Mouse (Mus musculus): ENCODE data around the gene Ckap5. TPM values are rescaled to one million over a fixed set of nuclear protein-coding genes. Genes with fewer than 3 reads are reported as not detected.
A peak's percentile ranks its signal among the peaks of the same experiment; 100 is the strongest.
"Not testable (repeated sequence)": the region's sequence is repeated elsewhere in the genome, so short reads cannot be mapped to it uniquely, and the experiment has no call there.

Ckap5 gene
- polyA plus RNA-seq, 1 experiment = 5.9 TPM

- TF ChIP-seq POLR2A (IDR thresholded peaks at IDR 0.05; ENCODE audit: low read depth, low read length) (no peak), CTCF (conservative IDR thresholded peaks at IDR 0.05; ENCODE audit: insufficient read depth, insufficient read length, low read depth, low read length) (no peak)
- H3K36me3 ChIP-seq (ENCODE audit: control insufficient read depth, insufficient read depth, low read length) = peaks cover 11% of the 10 kb centered on the region
- H3K4me1 ChIP-seq (ENCODE audit: control insufficient read depth, insufficient read depth, low read length) = no peaks in the 10 kb centered on the region
- no peak overlapping the region for H3K4me3 ChIP-seq (ENCODE audit: insufficient read depth, low read depth, low read length)
- H3K27me3 ChIP-seq (replicated peaks; ENCODE audit: control insufficient read depth, insufficient read depth, low read length) = no peaks in the 10 kb centered on the region
- 81% methylated on average over 2 of the region's 2 CpGs for WGBS
- DNase-seq = no peak
- no peak overlapping the region for H3K27ac ChIP-seq (ENCODE audit: insufficient read depth, low read depth, low read length)
Observed at GRCm38 (mm10) chr2:91568125-91568524, 41.6 kb downstream of the Ckap5 start.

GRCm38 (mm10) chr2:91580894-91581293 lies 54.3 kb downstream of the Ckap5 start:
- peaks cover 3% of the 10 kb centered on the region for H3K36me3 ChIP-seq (ENCODE audit: control insufficient read depth, insufficient read depth, low read length)

GRCm38 (mm10) chr2:91586242-91586641 lies 59.7 kb downstream of the Ckap5 start:
- Histone ChIP-seq H3K36me3 (ENCODE audit: control insufficient read depth, insufficient read depth, low read length) (peaks cover 4% of the 10 kb centered on the region), H3K4me3 (ENCODE audit: insufficient read depth, low read depth, low read length) (no peak overlapping the region), H3K27ac (ENCODE audit: insufficient read depth, low read depth, low read length) (no peak overlapping the region), H3K27me3 (replicated peaks; ENCODE audit: control insufficient read depth, insufficient read depth, low read length) (no peaks in the 10 kb centered on the region), H3K4me1 (ENCODE audit: control insufficient read depth, insufficient read depth, low read length) (no peaks in the 10 kb centered on the region)
- WGBS = 94% methylated on average over 1 of the region's 1 CpGs
- TF ChIP-seq POLR2A (IDR thresholded peaks at IDR 0.05; ENCODE audit: low read depth, low read length) (no peak), CTCF (conservative IDR thresholded peaks at IDR 0.05; ENCODE audit: insufficient read depth, insufficient read length, low read depth, low read length) (no peak)
- DNase-seq = no peak

More at GRCm38 (mm10) chr2:91580894-91581293, 54.3 kb downstream of the Ckap5 start:
- Histone ChIP-seq H3K4me1 (ENCODE audit: control insufficient read depth, insufficient read depth, low read length) (no peaks in the 10 kb centered on the region), H3K4me3 (ENCODE audit: insufficient read depth, low read depth, low read length) (no peak overlapping the region), H3K27ac (ENCODE audit: insufficient read depth, low read depth, low read length) (no peak overlapping the region), H3K27me3 (replicated peaks; ENCODE audit: control insufficient read depth, insufficient read depth, low read length) (no peaks in the 10 kb centered on the region)
- 90% methylated on average over 1 of the region's 1 CpGs for WGBS
- no peak for DNase-seq
- TF ChIP-seq POLR2A (IDR thresholded peaks at IDR 0.05; ENCODE audit: low read depth, low read length) (no peak), CTCF (conservative IDR thresholded peaks at IDR 0.05; ENCODE audit: insufficient read depth, insufficient read length, low read depth, low read length) (no peak)

- Histone ChIP-seq H3K4me3 (ENCODE audit: insufficient read depth, low read depth, low read length) (no peak overlapping the region), H3K27me3 (replicated peaks; ENCODE audit: control insufficient read depth, insufficient read depth, low read length) (no peaks in the 10 kb centered on the region), H3K36me3 (ENCODE audit: control insufficient read depth, insufficient read depth, low read length) (peaks cover 13% of the 10 kb centered on the region), H3K27ac (ENCODE audit: insufficient read depth, low read depth, low read length) (no peak overlapping the region), H3K4me1 (ENCODE audit: control insufficient read depth, insufficient read depth, low read length) (no peaks in the 10 kb centered on the region)
- no peak for DNase-seq
- WGBS = 97% methylated on average over 4 of the region's 4 CpGs
- no peak for TF ChIP-seq POLR2A (IDR thresholded peaks at IDR 0.05; ENCODE audit: low read depth, low read length)
- no peak for TF ChIP-seq CTCF (conservative IDR thresholded peaks at IDR 0.05; ENCODE audit: insufficient read depth, insufficient read length, low read depth, low read length)
Observed at GRCm38 (mm10) chr2:91600475-91600874, 73.9 kb downstream of the Ckap5 start.

GRCm38 (mm10) chr2:91602389-91602788 lies 75.8 kb downstream of the Ckap5 start:
- H3K4me3 ChIP-seq (ENCODE audit: insufficient read depth, low read depth, low read length) = no peak overlapping the region
- TF ChIP-seq CTCF (conservative IDR thresholded peaks at IDR 0.05; ENCODE audit: insufficient read depth, insufficient read length, low read depth, low read length) = no peak
- no peak for TF ChIP-seq POLR2A (IDR thresholded peaks at IDR 0.05; ENCODE audit: low read depth, low read length)
- no peaks in the 10 kb centered on the region for H3K4me1 ChIP-seq (ENCODE audit: control insufficient read depth, insufficient read depth, low read length)
- H3K36me3 ChIP-seq (ENCODE audit: control insufficient read depth, insufficient read depth, low read length) = peaks cover 5% of the 10 kb centered on the region
- 92% methylated on average over 4 of the region's 4 CpGs for WGBS
- peak; percentile 7 for DNase-seq
- no peak overlapping the region for H3K27ac ChIP-seq (ENCODE audit: insufficient read depth, low read depth, low read length)
- no peaks in the 10 kb centered on the region for H3K27me3 ChIP-seq (replicated peaks; ENCODE audit: control insufficient read depth, insufficient read depth, low read length)

- H3K27ac ChIP-seq (ENCODE audit: insufficient read depth, low read depth, low read length); H3K4me3 ChIP-seq (ENCODE audit: insufficient read depth, low read depth, low read length); H3K27me3 ChIP-seq (replicated peaks; ENCODE audit: control insufficient read depth, insufficient read depth, low read length); DNase-seq; H3K36me3 ChIP-seq (ENCODE audit: control insufficient read depth, insufficient read depth, low read length); H3K4me1 ChIP-seq (ENCODE audit: control insufficient read depth, insufficient read depth, low read length): not testable (repeated sequence)
Observed at GRCm38 (mm10) chr2:91609370-91609769, 82.8 kb downstream of the Ckap5 start.

- H3K27ac ChIP-seq (ENCODE audit: insufficient read depth, low read depth, low read length) = no peak overlapping the region
- no peak overlapping the region for H3K4me3 ChIP-seq (ENCODE audit: insufficient read depth, low read depth, low read length)
- peaks cover 7% of the 10 kb centered on the region for H3K36me3 ChIP-seq (ENCODE audit: control insufficient read depth, insufficient read depth, low read length)
- H3K4me1 ChIP-seq (ENCODE audit: control insufficient read depth, insufficient read depth, low read length) = no peaks in the 10 kb centered on the region
- WGBS = 93% methylated on average over 5 of the region's 5 CpGs
- no peaks in the 10 kb centered on the region for H3K27me3 ChIP-seq (replicated peaks; ENCODE audit: control insufficient read depth, insufficient read depth, low read length)
- TF ChIP-seq CTCF (conservative IDR thresholded peaks at IDR 0.05; ENCODE audit: insufficient read depth, insufficient read length, low read depth, low read length) (no peak), POLR2A (IDR thresholded peaks at IDR 0.05; ENCODE audit: low read depth, low read length) (no peak)
- no peak for DNase-seq
Observed at GRCm38 (mm10) chr2:91622356-91622755, 95.8 kb downstream of the Ckap5 start.

GRCm38 (mm10) chr2:91623366-91623765 lies 96.8 kb downstream of the Ckap5 start:
- WGBS = 94% methylated on average over 7 of the region's 7 CpGs
- DNase-seq; H3K27me3 ChIP-seq (replicated peaks; ENCODE audit: control insufficient read depth, insufficient read depth, low read length); H3K27ac ChIP-seq (ENCODE audit: insufficient read depth, low read depth, low read length); H3K4me3 ChIP-seq (ENCODE audit: insufficient read depth, low read depth, low read length); H3K4me1 ChIP-seq (ENCODE audit: control insufficient read depth, insufficient read depth, low read length); H3K36me3 ChIP-seq (ENCODE audit: control insufficient read depth, insufficient read depth, low read length): not testable (repeated sequence)
